Mouse (Mus musculus): ENCODE data around the gene Cd81. TPM values are rescaled to one million over a fixed set of nuclear protein-coding genes. Genes with fewer than 3 reads are reported as not detected.

Cd81 gene
- polyA plus RNA-seq, 1 experiment, result 380 TPM

DNA sequence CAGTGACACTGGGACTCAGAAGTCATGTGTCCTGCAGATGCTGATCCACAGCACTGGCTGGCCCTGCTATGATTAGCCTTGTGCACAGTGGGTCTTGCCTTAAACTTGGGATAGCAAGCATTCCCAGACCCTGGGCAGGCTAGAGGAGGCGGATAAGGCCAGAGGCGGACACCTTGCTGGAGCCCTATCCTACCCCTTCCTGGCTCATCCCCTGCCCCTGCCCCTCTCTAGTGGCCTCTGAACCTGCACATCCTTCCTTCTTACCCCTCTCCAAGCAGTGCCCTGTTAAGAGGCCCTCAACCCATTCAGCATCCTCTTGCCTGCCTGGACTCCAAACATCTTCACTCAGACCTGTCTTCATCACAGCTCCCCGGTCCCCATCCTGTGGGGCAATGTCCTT lies 12.0 kb upstream of the Cd81 start:
- H3K36me3 ChIP-seq (ENCODE audit: control insufficient read depth, insufficient read depth), result no peaks in the 10 kb centered on the region
- H3K27me3 ChIP-seq (ENCODE audit: control insufficient read depth, insufficient read depth, insufficient read length), result no peaks in the 10 kb centered on the region
- no peak overlapping the region for H3K4me3 ChIP-seq (ENCODE audit: insufficient read depth, poor library complexity, severe bottlenecking)
- TF ChIP-seq CEBPB (IDR thresholded peaks at IDR 0.05; ENCODE audit: low read depth) (no peak), USF1 (IDR thresholded peaks at IDR 0.05; ENCODE audit: low read depth) (no peak), MYOG (IDR thresholded peaks at IDR 0.05; ENCODE audit: control insufficient read depth, extremely low read depth, insufficient read length) (no peak), FOSL1 (IDR thresholded peaks at IDR 0.05; ENCODE audit: insufficient read depth, low read length, poor library complexity, severe bottlenecking) (no peak), MAX (IDR thresholded peaks at IDR 0.05) (no peak), MYOD1 (IDR thresholded peaks at IDR 0.05; ENCODE audit: control insufficient read depth, insufficient read length, low read depth) (no peak), CTCF (IDR thresholded peaks at IDR 0.05; ENCODE audit: control insufficient read depth, insufficient read depth, insufficient read length) (no peak)
- no peaks in the 10 kb centered on the region for H3K79me3 ChIP-seq (ENCODE audit: low read depth)
- H3ac ChIP-seq (ENCODE audit: control insufficient read depth, insufficient read length, low read depth), result no peak overlapping the region
- H3K79me2 ChIP-seq (ENCODE audit: control insufficient read depth, insufficient read depth), result no peaks in the 10 kb centered on the region

DNA sequence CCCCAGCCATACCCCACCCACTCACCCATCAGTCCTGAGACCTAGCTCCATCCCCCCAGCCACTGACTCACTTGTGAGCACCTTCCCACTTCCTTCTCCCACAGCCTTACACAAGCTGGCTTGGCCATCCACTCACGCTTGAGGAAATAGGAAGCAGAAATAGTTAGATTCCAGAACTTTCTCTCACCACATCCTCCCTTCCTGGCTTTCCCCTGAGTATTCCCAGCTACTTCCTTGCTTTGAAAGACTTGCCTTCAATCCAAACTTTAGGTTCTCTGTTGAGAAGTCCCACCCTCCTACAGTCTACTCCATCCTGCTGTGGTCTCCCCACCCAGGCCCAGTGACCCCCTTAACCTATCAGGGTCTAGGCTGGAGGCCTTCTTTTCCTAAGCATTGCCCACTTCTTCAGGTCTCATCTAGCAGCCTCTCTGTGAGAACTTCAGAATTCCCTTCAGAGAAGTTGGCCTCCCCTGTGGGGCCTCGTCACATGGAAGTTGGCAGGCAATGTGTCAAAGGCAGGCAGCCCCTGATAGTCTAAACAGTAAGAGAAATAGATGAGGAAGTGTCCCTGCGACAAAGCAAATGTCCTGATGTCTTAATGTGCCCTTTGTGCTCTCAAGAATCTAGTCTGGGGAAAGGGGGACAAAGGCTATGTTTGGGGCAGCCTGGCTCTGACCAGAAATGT lies 11.3 kb upstream of the Cd81 start:
- Histone ChIP-seq H3K36me3 (ENCODE audit: control insufficient read depth, insufficient read depth) (no peaks in the 10 kb centered on the region), H3K79me3 (ENCODE audit: low read depth) (no peaks in the 10 kb centered on the region), H3K79me2 (ENCODE audit: control insufficient read depth, insufficient read depth) (no peaks in the 10 kb centered on the region), H3K4me3 (ENCODE audit: insufficient read depth, poor library complexity, severe bottlenecking) (no peak overlapping the region), H3ac (ENCODE audit: control insufficient read depth, insufficient read length, low read depth) (no peak overlapping the region), H3K27me3 (ENCODE audit: control insufficient read depth, insufficient read depth, insufficient read length) (no peaks in the 10 kb centered on the region)
- TF ChIP-seq MYOD1 (IDR thresholded peaks at IDR 0.05; ENCODE audit: control insufficient read depth, insufficient read length, low read depth), result no peak
- no peak for TF ChIP-seq USF1 (IDR thresholded peaks at IDR 0.05; ENCODE audit: low read depth)

- no peaks in the 10 kb centered on the region for H3K79me2 ChIP-seq (ENCODE audit: control insufficient read depth, insufficient read depth)
- H3K36me3 ChIP-seq (ENCODE audit: control insufficient read depth, insufficient read depth), result no peaks in the 10 kb centered on the region
- H3K4me3 ChIP-seq (ENCODE audit: insufficient read depth, poor library complexity, severe bottlenecking), result no peak overlapping the region
- TF ChIP-seq CTCF (IDR thresholded peaks at IDR 0.05; ENCODE audit: control insufficient read depth, insufficient read depth, insufficient read length) (no peak), USF1 (IDR thresholded peaks at IDR 0.05; ENCODE audit: low read depth) (no peak), MYOG (IDR thresholded peaks at IDR 0.05; ENCODE audit: control insufficient read depth, extremely low read depth, insufficient read length) (no peak), CEBPB (IDR thresholded peaks at IDR 0.05; ENCODE audit: low read depth) (no peak), FOSL1 (IDR thresholded peaks at IDR 0.05; ENCODE audit: insufficient read depth, low read length, poor library complexity, severe bottlenecking) (no peak), MYOD1 (IDR thresholded peaks at IDR 0.05; ENCODE audit: control insufficient read depth, insufficient read length, low read depth) (no peak), MAX (IDR thresholded peaks at IDR 0.05) (no peak)
- no peak overlapping the region for H3ac ChIP-seq (ENCODE audit: control insufficient read depth, insufficient read length, low read depth)
- H3K79me3 ChIP-seq (ENCODE audit: low read depth), result no peaks in the 10 kb centered on the region
- H3K27me3 ChIP-seq (ENCODE audit: control insufficient read depth, insufficient read depth, insufficient read length), result no peaks in the 10 kb centered on the region
Measured at GRCm38 (mm10) chr7:143042089-143042488, 10.4 kb upstream of the Cd81 start.

- H3K36me3 ChIP-seq (ENCODE audit: control insufficient read depth, insufficient read depth), result no peaks in the 10 kb centered on the region
Measured at GRCm38 (mm10) chr7:143042897-143043300, 9.6 kb upstream of the Cd81 start.

DNA sequence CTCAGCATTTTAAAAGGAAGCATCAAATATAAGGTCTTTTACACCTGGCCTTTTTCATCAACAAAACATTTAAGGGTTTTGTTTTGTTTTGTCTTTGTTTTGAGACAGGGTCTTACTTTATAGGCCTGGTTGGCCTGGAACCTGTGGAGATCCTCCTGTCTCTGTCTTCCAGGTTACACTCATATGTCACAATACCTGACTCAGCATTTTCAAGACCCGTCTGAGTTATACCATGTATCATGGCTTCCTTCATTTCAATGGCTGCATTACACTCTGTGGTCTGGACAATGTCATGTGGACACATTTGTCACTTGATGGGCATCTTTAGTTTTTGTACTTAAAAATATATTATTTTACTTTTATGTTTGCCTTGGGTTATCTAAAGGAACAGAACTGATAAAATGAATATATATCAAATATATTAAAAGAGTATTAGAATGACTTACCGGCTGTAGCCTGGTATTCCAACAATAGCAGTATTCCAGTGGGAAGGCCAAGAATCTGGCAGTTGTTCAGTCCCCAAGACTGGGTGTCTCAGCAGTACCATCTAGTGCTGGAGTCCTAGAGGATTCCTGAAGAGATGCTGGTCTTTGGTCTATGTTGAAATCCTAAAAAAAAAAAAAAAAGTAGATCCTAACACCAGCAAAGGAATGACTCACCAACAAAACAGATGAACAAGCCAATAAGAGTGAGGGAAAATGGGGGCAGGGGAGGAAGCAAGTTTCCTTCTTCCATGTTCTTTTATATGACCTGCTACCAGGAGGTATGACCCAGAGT lies 8.3 kb upstream of the Cd81 start:
- Histone ChIP-seq H3ac (ENCODE audit: control insufficient read depth, insufficient read length, low read depth) (no peak overlapping the region), H3K4me3 (ENCODE audit: insufficient read depth, poor library complexity, severe bottlenecking) (no peak overlapping the region), H3K79me2 (ENCODE audit: control insufficient read depth, insufficient read depth) (no peaks in the 10 kb centered on the region), H3K36me3 (ENCODE audit: control insufficient read depth, insufficient read depth) (no peaks in the 10 kb centered on the region), H3K79me3 (ENCODE audit: low read depth) (no peaks in the 10 kb centered on the region), H3K27me3 (ENCODE audit: control insufficient read depth, insufficient read depth, insufficient read length) (no peaks in the 10 kb centered on the region)
- TF ChIP-seq FOSL1 (IDR thresholded peaks at IDR 0.05; ENCODE audit: insufficient read depth, low read length, poor library complexity, severe bottlenecking) (no peak), USF1 (IDR thresholded peaks at IDR 0.05; ENCODE audit: low read depth) (no peak), CEBPB (IDR thresholded peaks at IDR 0.05; ENCODE audit: low read depth) (no peak)

More at GRCm38 (mm10) chr7:143042897-143043300, 9.6 kb upstream of the Cd81 start:
- no peaks in the 10 kb centered on the region for H3K79me3 ChIP-seq (ENCODE audit: low read depth)
- H3K4me3 ChIP-seq (ENCODE audit: insufficient read depth, poor library complexity, severe bottlenecking), result no peak overlapping the region
- TF ChIP-seq USF1 (IDR thresholded peaks at IDR 0.05; ENCODE audit: low read depth) (no peak), MAX (IDR thresholded peaks at IDR 0.05) (no peak), MYOD1 (IDR thresholded peaks at IDR 0.05; ENCODE audit: control insufficient read depth, insufficient read length, low read depth) (no peak), MYOG (IDR thresholded peaks at IDR 0.05; ENCODE audit: control insufficient read depth, extremely low read depth, insufficient read length) (no peak), CTCF (IDR thresholded peaks at IDR 0.05; ENCODE audit: control insufficient read depth, insufficient read depth, insufficient read length) (no peak), CEBPB (IDR thresholded peaks at IDR 0.05; ENCODE audit: low read depth) (no peak), FOSL1 (IDR thresholded peaks at IDR 0.05; ENCODE audit: insufficient read depth, low read length, poor library complexity, severe bottlenecking) (no peak)
- H3K27me3 ChIP-seq (ENCODE audit: control insufficient read depth, insufficient read depth, insufficient read length), result no peaks in the 10 kb centered on the region
- no peaks in the 10 kb centered on the region for H3K79me2 ChIP-seq (ENCODE audit: control insufficient read depth, insufficient read depth)
- no peak overlapping the region for H3ac ChIP-seq (ENCODE audit: control insufficient read depth, insufficient read length, low read depth)

DNA sequence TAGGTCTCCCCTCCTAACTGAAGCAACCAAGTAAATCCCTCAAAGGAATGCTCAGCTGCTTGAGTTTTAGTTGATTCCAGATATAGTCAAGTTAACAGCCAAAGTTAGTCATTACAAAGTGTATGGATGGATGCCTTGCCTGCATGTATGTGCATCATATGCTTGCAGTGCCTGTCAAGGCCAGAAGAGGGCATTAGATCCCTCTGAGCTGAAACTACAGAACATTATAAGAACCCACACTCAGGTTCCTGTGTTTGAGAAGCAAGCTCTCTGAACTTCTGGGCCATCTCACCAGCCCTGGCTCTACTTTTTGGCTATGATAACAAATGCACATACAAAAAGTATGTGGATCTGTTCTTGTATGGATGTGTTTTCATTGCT lies 7.7 kb upstream of the Cd81 start:
- Histone ChIP-seq H3K79me2 (ENCODE audit: control insufficient read depth, insufficient read depth) (no peaks in the 10 kb centered on the region), H3K79me3 (ENCODE audit: low read depth) (no peaks in the 10 kb centered on the region), H3K27me3 (ENCODE audit: control insufficient read depth, insufficient read depth, insufficient read length) (no peaks in the 10 kb centered on the region), H3K36me3 (ENCODE audit: control insufficient read depth, insufficient read depth) (no peaks in the 10 kb centered on the region), H3ac (ENCODE audit: control insufficient read depth, insufficient read length, low read depth) (no peak overlapping the region), H3K4me3 (ENCODE audit: insufficient read depth, poor library complexity, severe bottlenecking) (no peak overlapping the region)
- TF ChIP-seq USF1 (IDR thresholded peaks at IDR 0.05; ENCODE audit: low read depth), result no peak
- TF ChIP-seq MYOD1 (IDR thresholded peaks at IDR 0.05; ENCODE audit: control insufficient read depth, insufficient read length, low read depth), result no peak
- TF ChIP-seq MYOG (IDR thresholded peaks at IDR 0.05; ENCODE audit: control insufficient read depth, extremely low read depth, insufficient read length), result no peak
- no peak for TF ChIP-seq CTCF (IDR thresholded peaks at IDR 0.05; ENCODE audit: control insufficient read depth, insufficient read depth, insufficient read length)
- no peak for TF ChIP-seq CEBPB (IDR thresholded peaks at IDR 0.05; ENCODE audit: low read depth)
- no peak for TF ChIP-seq FOSL1 (IDR thresholded peaks at IDR 0.05; ENCODE audit: insufficient read depth, low read length, poor library complexity, severe bottlenecking)
- no peak for TF ChIP-seq MAX (IDR thresholded peaks at IDR 0.05)

Data from C2C12 (cell line).